Mouse (Mus musculus) hindbrain, embryonic 11.5 days (tissue): Measurements from ENCODE around the gene B4galt1. TPM values are rescaled to one million over a fixed set of nuclear protein-coding genes. Genes with fewer than 3 reads are reported as not detected.

Experiments used
- ATAC-seq: fragments of 200-750 bp; cut with Nextera tagmentation; 2 replicates; pipeline ENCODE4 v1.8.0; 2017; ENCODE audit warnings: mild to moderate bottlenecking, moderate TSS enrichment, moderate library complexity; ENCODE audit not compliant: low FRiP score
- DNase-seq: peaks from one replicate; pipeline ENCODE4 v3.0.0-alpha.2; 2015; ENCODE audit warnings: low spot score
- H3K27ac ChIP-seq: fragments of 300-500 bp; sonication (generic); 2 replicates; pipeline ENCODE4 v1.5.1; 2014; ENCODE audit warnings: mild to moderate bottlenecking, low read depth, low read length
- H3K27me3 ChIP-seq: fragments of 300-500 bp; sonication (generic); 2 replicates; pipeline ENCODE4 v1.6.1; 2014; ENCODE audit warnings: mild to moderate bottlenecking, low read length, moderate library complexity, mixed read lengths; ENCODE audit not compliant: control insufficient read depth, insufficient read depth
- H3K36me3 ChIP-seq: fragments of 300-500 bp; sonication (generic); 2 replicates; pipeline ENCODE4 v1.6.1; 2014; ENCODE audit warnings: mild to moderate bottlenecking, low read length, moderate library complexity, mixed read lengths; ENCODE audit not compliant: control insufficient read depth, insufficient read depth
- H3K4me1 ChIP-seq: fragments of 300-500 bp; sonication (generic); replicated peaks from 2 replicates; pipeline ENCODE4 v1.6.1; 2014; ENCODE audit warnings: low read length, mixed read lengths; ENCODE audit not compliant: control insufficient read depth, insufficient read depth
- H3K4me2 ChIP-seq: fragments of 300-500 bp; sonication (generic); replicated peaks from 2 replicates; pipeline ENCODE4 v1.6.1; 2014; ENCODE audit warnings: mild to moderate bottlenecking, low read depth, low read length
- H3K4me3 ChIP-seq: fragments of 300-500 bp; sonication (generic); 2 replicates; pipeline ENCODE4 v1.5.1; 2014; ENCODE audit warnings: low read depth, low read length
- H3K9ac ChIP-seq: fragments of 300-500 bp; sonication (generic); 2 replicates; pipeline ENCODE4 v1.6.1; 2014; ENCODE audit warnings: low read depth, low read length
- H3K9me3 ChIP-seq: fragments of 300-500 bp; sonication (generic); 2 replicates; pipeline ENCODE4 v1.6.1; 2016; ENCODE audit warnings: low read length; ENCODE audit not compliant: control insufficient read depth
- WGBS: fragments of 180-500 bp; shearing (Covaris S2); extraction: QIAGEN DNeasy Blood & Tissue Kit; methylation state at CpG from one replicate; pipeline ENCODE4 v1.1.7; 2014; 5-methylcytosine and 5-hydroxymethylcytosine counted together
- polyA plus RNA-seq: library from polyadenylated mRNA; unstranded; fragments of >200 nt; fragmentation: Nextera tagmentation; extraction: Ambion mirVana; gene quantifications from 2 replicates; pipeline ENCODE4 v1.2.1, GENCODE M21; 2014

The B4galt1 gene
- polyA plus RNA-seq, 1 experiment from 2014 or later, result 16.2 TPM

DNA sequence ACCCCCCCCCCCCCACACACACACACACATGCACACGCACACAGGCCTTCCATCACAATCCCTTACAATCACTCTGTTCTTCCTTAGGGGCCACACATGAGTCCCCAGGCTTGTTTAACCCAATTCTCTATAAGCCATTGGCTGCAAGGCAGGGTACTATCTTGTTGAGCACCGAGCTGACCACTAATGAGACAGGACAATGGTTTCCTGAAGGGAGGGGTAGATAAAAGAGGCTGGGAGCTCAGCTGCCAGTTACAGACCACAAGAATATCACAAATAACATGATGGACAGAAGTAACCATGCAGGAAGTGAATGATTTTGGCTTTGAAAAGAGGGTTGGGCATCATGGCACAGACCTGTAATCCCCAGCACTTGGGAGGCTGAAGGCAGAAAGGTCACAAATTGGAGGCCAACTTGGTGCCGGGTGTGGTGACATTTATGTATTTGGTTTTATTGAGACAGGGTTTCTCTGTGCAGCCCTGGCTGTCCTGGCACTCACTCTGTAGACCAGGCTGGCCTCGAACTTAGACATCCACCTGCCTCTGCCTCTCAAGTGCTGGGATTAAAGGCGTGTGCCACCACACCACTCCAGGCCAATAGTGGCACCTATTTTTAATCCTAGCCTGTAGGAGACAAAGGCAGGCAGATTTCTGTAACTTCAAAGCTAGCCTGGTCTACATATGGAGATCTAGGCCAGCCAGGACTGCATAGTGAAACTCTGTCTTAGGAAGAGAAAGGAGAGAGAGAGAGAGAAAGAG is 21.2 kb upstream of the B4galt1 start:
- H3K9me3 ChIP-seq, result no peaks in the 10 kb centered on the region
- DNase-seq, result no peak
- WGBS, result 91% methylated on average over 5 of the region's 5 CpGs

DNA sequence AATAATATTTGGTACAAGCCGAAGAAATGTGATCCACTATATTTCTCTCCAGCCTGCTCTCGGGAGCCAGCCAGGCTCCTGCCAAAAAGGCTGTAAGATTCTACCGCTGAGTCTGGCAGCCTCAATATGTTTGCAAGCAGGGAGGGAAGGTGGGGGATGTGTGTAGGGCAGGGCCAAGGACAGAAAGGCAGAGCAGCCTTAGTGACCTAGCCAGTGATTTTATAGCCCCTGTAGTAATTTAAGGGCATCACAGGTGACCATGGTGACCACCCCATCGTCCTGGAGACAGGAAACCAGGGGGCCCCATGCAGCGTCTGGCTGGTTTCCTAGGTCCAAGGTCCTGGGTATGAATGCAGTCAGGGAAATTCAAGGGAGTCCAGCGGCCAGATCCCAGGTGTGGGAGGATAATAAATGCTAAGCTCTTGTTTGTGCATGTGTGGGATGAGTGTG is 20.4 kb upstream of the B4galt1 start:
- 68% methylated on average over 6 of the region's 6 CpGs for WGBS
- Histone ChIP-seq H3K36me3 (no peaks in the 10 kb centered on the region), H3K4me1 (no peaks in the 10 kb centered on the region), H3K4me2 (no peak overlapping the region), H3K27me3 (no peaks in the 10 kb centered on the region), H3K9ac (no peak overlapping the region), H3K9me3 (no peaks in the 10 kb centered on the region), H3K27ac (no peak overlapping the region), H3K4me3 (no peak overlapping the region)
- DNase-seq, result no peak
- ATAC-seq, result no peak

More for the DNA sequence above, 21.2 kb upstream of the B4galt1 start:
- H3K36me3 ChIP-seq, result no peaks in the 10 kb centered on the region
- H3K4me3 ChIP-seq, result no peak overlapping the region
- H3K27ac ChIP-seq, result no peak overlapping the region
- no peak for ATAC-seq
- H3K9ac ChIP-seq, result no peak overlapping the region
- H3K4me1 ChIP-seq, result no peaks in the 10 kb centered on the region
- H3K27me3 ChIP-seq, result no peaks in the 10 kb centered on the region
- H3K4me2 ChIP-seq, result no peak overlapping the region

DNA sequence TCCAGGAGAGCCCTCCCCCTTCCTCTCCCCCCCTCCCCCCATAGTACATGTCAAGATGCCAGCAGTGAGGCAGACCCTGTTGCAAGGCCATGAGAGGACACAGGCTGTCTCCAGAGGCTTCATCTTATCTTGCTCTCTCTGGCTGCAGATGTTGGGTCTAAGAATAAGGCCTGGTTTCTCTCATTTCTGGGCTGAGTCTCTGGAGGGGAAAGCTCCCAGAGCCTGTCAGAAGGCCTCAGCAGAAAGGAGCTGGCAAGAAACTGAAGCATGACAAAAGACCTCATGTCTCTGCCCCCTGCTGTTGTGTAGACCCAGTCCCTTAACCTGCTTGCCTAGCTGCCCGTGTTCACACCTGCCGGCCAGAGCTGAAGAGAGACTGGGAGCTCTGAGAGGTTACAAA is 19.5 kb upstream of the B4galt1 start:
- Histone ChIP-seq H3K4me1 (no peaks in the 10 kb centered on the region), H3K9me3 (no peaks in the 10 kb centered on the region), H3K36me3 (no peaks in the 10 kb centered on the region), H3K4me3 (no peak overlapping the region), H3K4me2 (no peak overlapping the region), H3K27ac (no peak overlapping the region), H3K27me3 (no peaks in the 10 kb centered on the region), H3K9ac (no peak overlapping the region)
- DNase-seq (no peak), ATAC-seq (no peak)
- WGBS, result 75% methylated on average over 2 of the region's 2 CpGs

DNA sequence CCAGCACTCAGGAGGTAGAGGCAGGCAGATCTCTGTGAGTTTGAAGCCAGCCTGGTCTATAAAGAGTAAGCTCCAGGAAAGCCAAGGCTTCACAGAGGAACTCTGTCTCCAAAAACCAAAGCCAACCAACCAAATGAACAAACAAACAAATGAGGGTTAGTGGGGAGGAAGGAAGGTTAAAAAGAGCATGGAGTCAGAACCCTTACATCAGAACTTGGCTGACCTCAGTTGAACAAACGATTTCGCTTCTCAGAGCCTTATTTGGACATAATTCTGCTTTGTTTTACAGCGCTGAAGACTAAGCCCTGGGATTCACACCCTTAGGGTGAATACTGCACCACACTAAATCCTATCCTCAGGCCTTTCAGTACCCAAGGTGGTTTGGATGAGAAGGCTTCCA is 18.3 kb upstream of the B4galt1 start:
- 99% methylated on average over 3 of the region's 3 CpGs for WGBS
- no peaks in the 10 kb centered on the region for H3K36me3 ChIP-seq
- no peaks in the 10 kb centered on the region for H3K27me3 ChIP-seq
- H3K9ac ChIP-seq, result no peak overlapping the region
- H3K4me2 ChIP-seq, result no peak overlapping the region
- no peak overlapping the region for H3K4me3 ChIP-seq
- H3K27ac ChIP-seq, result no peak overlapping the region
- DNase-seq (no peak), ATAC-seq (no peak)
- no peaks in the 10 kb centered on the region for H3K9me3 ChIP-seq
- H3K4me1 ChIP-seq, result no peaks in the 10 kb centered on the region

DNA sequence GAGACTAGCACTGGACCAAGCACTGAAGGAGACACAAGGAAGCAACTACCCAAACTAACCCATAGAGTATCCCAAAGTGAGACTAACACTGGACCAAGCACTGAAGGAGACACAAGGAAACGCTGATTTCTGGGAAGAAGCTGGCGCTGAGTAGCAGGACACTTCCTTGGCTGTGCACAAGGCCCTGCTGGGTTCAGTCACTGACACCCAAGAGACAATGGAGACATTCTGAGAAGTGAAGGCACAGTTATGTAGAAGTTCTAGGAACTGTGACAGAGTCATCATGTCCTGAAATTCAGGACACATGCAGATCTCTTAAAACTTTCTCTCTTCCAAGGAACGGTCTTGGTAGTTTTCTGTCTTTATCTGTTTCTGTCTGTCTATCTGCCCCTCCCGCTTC is 16.4 kb upstream of the B4galt1 start:
- H3K27ac ChIP-seq, result no peak overlapping the region
- 89% methylated on average over 4 of the region's 4 CpGs for WGBS
- no peak overlapping the region for H3K9ac ChIP-seq
- H3K4me1 ChIP-seq, result no peaks in the 10 kb centered on the region
- H3K9me3 ChIP-seq, result no peaks in the 10 kb centered on the region
- DNase-seq, result no peak
- no peak for ATAC-seq
- H3K36me3 ChIP-seq, result no peaks in the 10 kb centered on the region
- no peaks in the 10 kb centered on the region for H3K27me3 ChIP-seq
- H3K4me3 ChIP-seq, result no peak overlapping the region
- H3K4me2 ChIP-seq, result no peak overlapping the region

DNA sequence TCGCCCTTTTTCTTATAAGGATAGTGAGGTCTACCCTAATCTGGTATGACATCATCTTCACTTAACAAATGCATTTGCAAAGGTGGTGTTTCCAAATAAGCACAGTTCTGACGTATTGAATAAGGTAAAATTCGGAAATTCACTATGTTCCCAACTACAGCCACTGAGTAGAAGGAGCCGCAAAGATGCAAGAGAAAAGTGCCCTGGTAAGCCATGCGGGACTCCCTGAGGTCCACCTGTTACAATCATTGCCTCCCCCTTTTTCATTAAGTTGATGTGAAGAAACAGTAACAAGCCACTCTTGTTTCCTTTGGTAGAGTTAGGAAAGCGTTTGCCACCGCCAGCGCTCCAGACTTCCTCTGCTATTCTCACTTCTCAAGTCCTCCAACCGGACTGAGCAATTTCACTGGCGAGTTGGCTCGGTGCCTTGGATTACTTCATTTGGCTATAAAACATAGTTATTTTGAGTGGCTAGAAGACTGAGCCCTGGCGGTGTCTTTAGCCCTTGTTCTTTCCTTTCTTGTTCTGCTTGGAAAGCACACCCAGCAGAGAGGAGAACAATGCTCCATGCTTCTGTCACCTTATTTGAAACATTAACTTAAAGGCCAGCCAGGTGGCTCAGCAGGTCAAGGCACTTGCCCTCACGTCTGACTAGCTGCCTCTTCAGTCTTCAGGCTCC is 14.9 kb upstream of the B4galt1 start:
- Histone ChIP-seq H3K9me3 (no peaks in the 10 kb centered on the region), H3K4me1 (no peaks in the 10 kb centered on the region), H3K9ac (no peak overlapping the region), H3K4me2 (no peak overlapping the region), H3K27me3 (no peaks in the 10 kb centered on the region), H3K4me3 (no peak overlapping the region), H3K27ac (no peak overlapping the region), H3K36me3 (no peaks in the 10 kb centered on the region)
- DNase-seq (no peak), ATAC-seq (no peak)
- 79% methylated on average over 13 of the region's 13 CpGs for WGBS

DNA sequence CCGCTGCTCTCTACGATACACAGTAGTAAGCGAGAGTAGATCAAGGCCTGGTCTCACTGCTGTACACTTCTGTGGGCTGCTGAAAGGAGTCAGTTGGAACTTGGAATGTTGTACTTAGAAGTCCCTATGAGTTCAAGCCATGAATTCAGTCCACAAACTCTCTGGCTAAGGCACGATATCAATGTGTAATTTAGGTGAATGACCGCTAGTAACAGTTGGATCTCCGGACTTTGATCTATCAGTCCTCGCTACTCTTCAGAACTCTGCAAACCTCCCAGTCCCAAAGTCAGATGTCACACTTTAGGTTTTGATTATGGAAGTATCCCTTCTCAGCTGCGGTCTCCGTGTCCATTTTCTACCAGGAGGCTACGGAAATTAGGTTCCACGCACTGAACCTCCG is 10.6 kb upstream of the B4galt1 start:
- DNase-seq (no peak), ATAC-seq (no peak)
- Histone ChIP-seq H3K27ac (no peak overlapping the region), H3K9ac (no peak overlapping the region), H3K4me3 (no peak overlapping the region), H3K36me3 (no peaks in the 10 kb centered on the region), H3K27me3 (no peaks in the 10 kb centered on the region), H3K9me3 (no peaks in the 10 kb centered on the region), H3K4me2 (no peak overlapping the region), H3K4me1 (no peaks in the 10 kb centered on the region)
- WGBS, result 94% methylated on average over 12 of the region's 12 CpGs

DNA sequence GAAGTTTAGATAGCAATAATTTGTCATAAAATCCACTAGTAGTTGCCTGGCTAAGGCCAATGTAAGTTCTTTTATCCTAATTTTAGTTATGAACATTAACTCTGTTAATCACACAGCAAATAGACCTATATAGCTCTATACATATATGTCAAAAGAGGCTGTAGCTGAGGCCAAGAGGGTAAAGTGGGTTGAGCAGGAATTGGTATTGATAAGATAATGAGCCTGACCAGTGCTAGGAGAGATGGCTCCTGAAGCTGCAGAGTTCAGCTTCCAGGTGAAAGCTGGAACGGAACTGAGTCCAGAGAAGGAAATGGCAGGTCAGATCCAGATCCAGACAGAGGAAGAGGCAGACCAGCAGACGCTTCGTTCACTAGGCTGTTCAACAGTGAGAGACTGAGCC is 9.5 kb upstream of the B4galt1 start:
- H3K27me3 ChIP-seq, result no peaks in the 10 kb centered on the region
- H3K27ac ChIP-seq, result no peak overlapping the region
- H3K4me2 ChIP-seq, result no peak overlapping the region
- DNase-seq (no peak), ATAC-seq (no peak)
- H3K4me3 ChIP-seq, result no peak overlapping the region
- 80% methylated on average over 3 of the region's 3 CpGs for WGBS
- no peaks in the 10 kb centered on the region for H3K4me1 ChIP-seq
- H3K9me3 ChIP-seq, result no peaks in the 10 kb centered on the region
- H3K36me3 ChIP-seq, result no peaks in the 10 kb centered on the region
- no peak overlapping the region for H3K9ac ChIP-seq

DNA sequence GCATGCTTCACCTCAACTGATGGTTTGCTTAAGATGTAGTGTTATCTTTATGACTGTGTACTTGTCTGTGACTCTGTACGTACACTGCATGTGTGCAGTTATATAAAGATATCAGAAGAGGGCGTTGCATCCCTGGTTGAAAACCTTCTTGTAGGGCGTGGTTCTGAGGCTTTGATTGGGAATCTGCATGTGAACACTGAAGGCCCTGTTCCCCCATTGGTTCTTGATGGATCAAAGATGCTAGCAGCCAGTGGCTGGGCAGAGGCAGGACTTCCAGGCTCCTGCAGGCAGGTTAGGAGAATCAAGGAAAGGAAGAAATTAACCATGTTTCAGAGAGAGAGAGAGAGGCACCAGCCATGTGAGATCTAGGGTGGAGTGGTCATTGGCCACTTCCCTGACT is 7.3 kb upstream of the B4galt1 start:
- Histone ChIP-seq H3K4me2 (no peak overlapping the region), H3K27ac (no peak overlapping the region), H3K36me3 (no peaks in the 10 kb centered on the region), H3K4me1 (no peaks in the 10 kb centered on the region), H3K4me3 (no peak overlapping the region), H3K9me3 (no peaks in the 10 kb centered on the region), H3K9ac (no peak overlapping the region), H3K27me3 (no peaks in the 10 kb centered on the region)
- ATAC-seq (no peak), DNase-seq (no peak)
- 83% methylated on average over 3 of the region's 3 CpGs for WGBS
